Mouse (Mus musculus): ENCODE data around the gene Cactin. TPM values are rescaled to one million over a fixed set of nuclear protein-coding genes. Genes with fewer than 3 reads are reported as not detected.

The Cactin gene
- total and polyA plus RNA-seq, 2 experiments from 2014 or later = 13.7 to 14.3 TPM

- Histone ChIP-seq H3K27ac (ENCODE audit: low read depth) (no peak within 1 kb of the TSS), H3K4me3 (ENCODE audit: low read depth, low read length) (peak within 1 kb of the TSS; percentile 62), H3K4me2 (ENCODE audit: low read depth, low read length) (peak within 1 kb of the TSS; percentile 93), H3K27me3 (ENCODE audit: control insufficient read depth, insufficient read depth, low read length) (peaks cover 19% of the 10 kb centered on the region), H3K9ac (replicated peaks; ENCODE audit: low read depth, low read length) (peak within 1 kb of the TSS; percentile 72), H3K36me3 (replicated peaks; ENCODE audit: control insufficient read depth, insufficient read depth, low read length) (peaks cover 18% of the 10 kb centered on the region), H3K9me3 (replicated peaks; ENCODE audit: control insufficient read depth, low read length) (no peaks in the 10 kb centered on the region), H3K4me1 (ENCODE audit: control insufficient read depth, insufficient read depth) (0 out of 2 replicates have a peak, but pooled peaks cover 3% of the 10 kb centered on the region)
- no peak for TF ChIP-seq EP300 (IDR thresholded peaks at IDR 0.05; ENCODE audit: low read depth)
- no peak for TF ChIP-seq CTCF (IDR thresholded peaks at IDR 0.05; ENCODE audit: low read depth)
- 0 out of 2 replicates have a peak, but pooled peaks have one; percentile 2 for ATAC-seq (ENCODE audit: insufficient read depth, low read depth)
- 5% methylated on average over 57 of the region's 67 CpGs for WGBS
- DNase-seq (ENCODE audit: low spot score) = no peak
Measured at GRCm38 (mm10) chr10:81342686-81343505, 22.0 kb downstream of the Cactin start, which contains the start of gene Gipc3. Gipc3 (minus strand) TSS chr10:81343266.

GRCm38 (mm10) chr10:81344421-81345161, 23.7 kb downstream of the Cactin start:
- Histone ChIP-seq H3K27ac (ENCODE audit: low read depth) (no peak overlapping the region; the same call in 1 of the 2 replicates), H3K4me2 (ENCODE audit: low read depth, low read length) (no peak overlapping the region), H3K4me1 (ENCODE audit: control insufficient read depth, insufficient read depth) (peaks cover 8% of the 10 kb centered on the region), H3K36me3 (replicated peaks; ENCODE audit: control insufficient read depth, insufficient read depth, low read length) (peaks cover 24% of the 10 kb centered on the region), H3K4me3 (ENCODE audit: low read depth, low read length) (no peak overlapping the region), H3K9ac (replicated peaks; ENCODE audit: low read depth, low read length) (no peak overlapping the region), H3K9me3 (replicated peaks; ENCODE audit: control insufficient read depth, low read length) (no peaks in the 10 kb centered on the region), H3K27me3 (ENCODE audit: control insufficient read depth, insufficient read depth, low read length) (peaks cover 19% of the 10 kb centered on the region)
- TF ChIP-seq EP300 (IDR thresholded peaks at IDR 0.05; ENCODE audit: low read depth) = no peak
- TF ChIP-seq CTCF (IDR thresholded peaks at IDR 0.05; ENCODE audit: low read depth) = peak; percentile 41; the same call in 1 of the 2 replicates
- ATAC-seq (ENCODE audit: insufficient read depth, low read depth) = no peak
- DNase-seq (ENCODE audit: low spot score) = no peak
- 25% methylated on average over 8 of the region's 8 CpGs for WGBS

GRCm38 (mm10) chr10:81345162-81345534, 24.2 kb downstream of the Cactin start:
- WGBS = 81% methylated on average over 4 of the region's 4 CpGs
- H3K4me1 ChIP-seq (ENCODE audit: control insufficient read depth, insufficient read depth) = peaks cover 9% of the 10 kb centered on the region
- no peak overlapping the region for H3K9ac ChIP-seq (replicated peaks; ENCODE audit: low read depth, low read length)
- peaks cover 24% of the 10 kb centered on the region for H3K36me3 ChIP-seq (replicated peaks; ENCODE audit: control insufficient read depth, insufficient read depth, low read length)
- no peak overlapping the region for H3K4me2 ChIP-seq (ENCODE audit: low read depth, low read length)
- DNase-seq (ENCODE audit: low spot score) = no peak
- peaks cover 19% of the 10 kb centered on the region for H3K27me3 ChIP-seq (ENCODE audit: control insufficient read depth, insufficient read depth, low read length)
- no peak overlapping the region for H3K4me3 ChIP-seq (ENCODE audit: low read depth, low read length)
- ATAC-seq (ENCODE audit: insufficient read depth, low read depth) = no peak
- no peak overlapping the region for H3K27ac ChIP-seq (ENCODE audit: low read depth)
- H3K9me3 ChIP-seq (replicated peaks; ENCODE audit: control insufficient read depth, low read length) = no peaks in the 10 kb centered on the region
- TF ChIP-seq EP300 (IDR thresholded peaks at IDR 0.05; ENCODE audit: low read depth) (no peak), CTCF (IDR thresholded peaks at IDR 0.05; ENCODE audit: low read depth) (no peak)

DNA sequence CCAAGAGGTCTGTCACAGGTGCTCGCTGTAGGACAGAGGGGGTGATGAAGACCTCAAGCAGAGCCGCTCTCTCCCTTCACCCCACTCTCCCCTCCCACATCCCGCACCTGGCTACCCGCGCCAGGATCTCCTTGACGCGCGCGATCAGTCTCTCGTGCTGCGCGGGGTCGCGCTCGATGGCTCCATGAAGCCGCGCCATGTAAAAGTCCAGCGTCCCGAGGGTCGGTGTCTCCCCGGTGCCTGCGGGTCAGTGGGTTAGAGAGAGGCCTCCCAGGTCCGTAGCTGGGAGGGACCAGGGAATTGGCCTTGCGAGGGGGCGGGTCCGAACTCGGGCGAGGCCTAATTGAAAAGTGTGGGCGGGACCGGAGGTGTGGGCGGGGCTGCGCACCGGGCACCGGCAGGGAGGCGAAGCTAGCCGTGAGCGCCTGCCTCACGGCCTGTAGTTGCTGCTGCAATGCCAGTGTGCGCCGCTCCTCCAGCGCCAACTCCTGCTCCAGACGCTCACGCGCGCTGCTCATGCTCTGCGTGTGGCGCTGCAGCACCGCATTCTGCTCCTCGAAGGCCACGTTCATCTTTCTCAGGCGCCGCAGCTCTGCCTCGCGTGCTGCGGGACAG, 25.7 kb downstream of the Cactin start:
- no peak overlapping the region for H3K27ac ChIP-seq (ENCODE audit: low read depth)
- no peaks in the 10 kb centered on the region for H3K9me3 ChIP-seq (replicated peaks; ENCODE audit: control insufficient read depth, low read length)
- DNase-seq (ENCODE audit: low spot score) = no peak
- H3K27me3 ChIP-seq (ENCODE audit: control insufficient read depth, insufficient read depth, low read length) = peaks cover 19% of the 10 kb centered on the region
- no peak overlapping the region for H3K9ac ChIP-seq (replicated peaks; ENCODE audit: low read depth, low read length)
- TF ChIP-seq EP300 (IDR thresholded peaks at IDR 0.05; ENCODE audit: low read depth) (no peak), CTCF (IDR thresholded peaks at IDR 0.05; ENCODE audit: low read depth) (peak; percentile 11; the same call in 1 of the 2 replicates)
- ATAC-seq (ENCODE audit: insufficient read depth, low read depth) = no peak
- H3K4me3 ChIP-seq (ENCODE audit: low read depth, low read length) = no peak overlapping the region
- H3K36me3 ChIP-seq (replicated peaks; ENCODE audit: control insufficient read depth, insufficient read depth, low read length) = peaks cover 24% of the 10 kb centered on the region
- peaks cover 13% of the 10 kb centered on the region for H3K4me1 ChIP-seq (ENCODE audit: control insufficient read depth, insufficient read depth)
- no peak overlapping the region for H3K4me2 ChIP-seq (ENCODE audit: low read depth, low read length)
- WGBS = 34% methylated on average over 54 of the region's 55 CpGs

DNA sequence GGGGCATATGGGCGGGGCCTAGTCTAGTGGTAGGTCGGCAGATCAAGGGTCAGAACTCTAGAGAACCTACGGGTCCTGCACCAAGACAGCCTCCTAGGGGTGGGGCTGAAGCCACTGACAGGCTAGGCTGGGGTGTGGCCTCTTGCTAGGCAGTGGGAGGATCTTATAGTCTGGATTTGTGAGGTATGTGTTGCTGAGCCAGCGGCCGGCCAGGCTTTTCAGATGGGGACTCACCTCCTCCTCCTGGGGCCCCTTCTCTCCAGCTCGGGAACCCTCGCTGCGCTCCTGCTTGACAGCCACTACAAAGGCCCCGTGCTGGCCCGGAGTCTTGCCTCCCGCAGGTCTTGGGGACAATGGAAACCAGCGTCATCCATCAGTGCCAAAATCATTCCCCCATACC, 28.2 kb downstream of the Cactin start:
- H3K36me3 ChIP-seq (replicated peaks; ENCODE audit: control insufficient read depth, insufficient read depth, low read length) = peaks cover 24% of the 10 kb centered on the region
- ATAC-seq (ENCODE audit: insufficient read depth, low read depth) (no peak), DNase-seq (ENCODE audit: low spot score) (no peak)
- no peak for TF ChIP-seq EP300 (IDR thresholded peaks at IDR 0.05; ENCODE audit: low read depth)
- peak overlapping the region; percentile 94 for H3K4me2 ChIP-seq (ENCODE audit: low read depth, low read length)
- peaks cover 13% of the 10 kb centered on the region for H3K4me1 ChIP-seq (ENCODE audit: control insufficient read depth, insufficient read depth)
- H3K27ac ChIP-seq (ENCODE audit: low read depth) = 0 out of 2 replicates have a peak overlapping the region, but pooled peaks have one; percentile 87
- H3K9me3 ChIP-seq (replicated peaks; ENCODE audit: control insufficient read depth, low read length) = no peaks in the 10 kb centered on the region
- H3K4me3 ChIP-seq (ENCODE audit: low read depth, low read length) = peak overlapping the region; percentile 86
- no peaks in the 10 kb centered on the region for H3K27me3 ChIP-seq (ENCODE audit: control insufficient read depth, insufficient read depth, low read length)
- H3K9ac ChIP-seq (replicated peaks; ENCODE audit: low read depth, low read length) = peak overlapping the region; percentile 77
- 12% methylated on average over 12 of the region's 12 CpGs for WGBS

All from heart, postnatal 0 days (tissue).